Mouse (Mus musculus) heart, postnatal 10 days (tissue): ENCODE measurements around the gene Hif1an. TPM values are rescaled to one million over a fixed set of nuclear protein-coding genes. Genes with fewer than 3 reads are reported as not detected.

Experiments used
- DNase-seq, 2 experiments: peaks; one replicate each; pipeline ENCODE4 v3.0.0; 2021
- intact Hi-C: fragments of 180-260 bp; cut with DNase I; formaldehyde crosslinking; loops from one replicate; pipeline ENCODE4 v1.15.1; 2025
- total RNA-seq, 2 experiments: library from RNA; stranded (reverse); gene quantifications; 2 replicates each; pipeline ENCODE4 v1.2.3; 2021

Hif1an gene
- total RNA-seq = 10 to 100 TPM; 45.6 to 54.0 TPM

DNA sequence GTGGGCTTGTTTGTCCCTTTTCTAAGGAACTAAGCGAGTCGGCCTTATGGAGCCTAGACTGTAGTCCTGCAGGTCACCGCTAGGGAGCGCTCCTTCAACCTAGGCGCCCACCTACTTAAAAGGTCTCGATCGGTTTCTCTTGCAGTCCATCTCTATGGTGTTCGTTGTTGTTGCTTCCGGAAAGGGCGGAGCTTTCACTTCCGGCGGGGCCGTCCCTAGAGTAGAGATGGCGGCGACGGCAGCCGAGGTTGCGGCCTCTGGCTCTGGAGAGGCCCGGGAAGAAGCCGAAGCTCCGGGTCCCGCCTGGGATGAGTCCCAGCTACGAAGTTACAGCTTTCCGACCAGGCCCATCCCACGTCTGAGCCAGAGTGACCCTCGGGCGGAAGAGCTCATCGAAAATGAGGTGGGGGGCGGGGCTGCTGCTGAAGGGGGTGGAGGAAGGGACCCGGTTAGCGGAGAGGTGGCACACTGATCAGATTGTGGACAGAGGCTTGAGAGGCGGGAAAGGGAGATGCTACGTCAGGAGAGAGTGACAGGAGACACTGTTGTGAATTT lies at the start of gene Hif1an:
Gene Hif1an (plus strand): TSS at position 199 of the 555 bp plus-strand sequence.
- intact Hi-C loops = no loop called here
- peak; percentile 96 to 97 for DNase-seq

DNA sequence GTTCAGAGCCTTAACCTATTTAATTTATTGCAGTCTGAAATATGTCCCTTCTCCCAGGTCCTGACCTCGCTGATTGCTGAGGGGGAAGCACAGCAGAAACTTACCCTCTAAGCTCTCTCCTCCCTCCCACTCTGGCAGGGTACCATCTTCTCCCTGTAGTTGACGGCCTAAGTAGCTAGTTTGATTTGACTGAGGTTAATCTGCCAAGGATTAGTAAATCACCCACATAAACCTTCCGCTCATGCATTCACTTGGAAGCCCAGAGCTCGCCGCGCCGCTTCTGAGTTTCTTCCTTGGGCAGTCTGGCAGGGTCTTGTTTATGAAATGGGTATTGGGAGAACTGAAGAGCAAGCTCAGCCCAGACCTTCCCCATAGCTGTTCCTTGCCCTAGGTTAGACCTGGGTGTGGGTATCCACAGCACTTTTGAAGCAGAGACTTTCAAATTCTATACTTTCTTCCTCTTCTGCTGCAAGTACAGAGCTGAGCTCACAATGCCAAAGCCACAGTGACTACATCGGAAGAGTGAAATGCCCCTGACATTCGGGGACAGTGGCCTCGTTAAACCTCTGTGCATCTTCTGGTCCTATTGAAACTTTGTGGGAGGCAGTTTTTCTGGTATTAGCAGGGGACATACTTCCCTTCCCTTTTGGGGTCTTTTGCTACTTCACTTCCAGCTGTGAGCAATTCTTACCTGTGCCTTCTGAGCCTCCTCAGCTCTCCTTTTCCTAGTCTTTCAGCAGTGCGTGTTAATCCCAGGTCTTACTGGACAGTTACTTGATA lies 49.4 kb upstream of the Hif1an start:
- no peak for DNase-seq
- intact Hi-C loops = no loop called here

DNA sequence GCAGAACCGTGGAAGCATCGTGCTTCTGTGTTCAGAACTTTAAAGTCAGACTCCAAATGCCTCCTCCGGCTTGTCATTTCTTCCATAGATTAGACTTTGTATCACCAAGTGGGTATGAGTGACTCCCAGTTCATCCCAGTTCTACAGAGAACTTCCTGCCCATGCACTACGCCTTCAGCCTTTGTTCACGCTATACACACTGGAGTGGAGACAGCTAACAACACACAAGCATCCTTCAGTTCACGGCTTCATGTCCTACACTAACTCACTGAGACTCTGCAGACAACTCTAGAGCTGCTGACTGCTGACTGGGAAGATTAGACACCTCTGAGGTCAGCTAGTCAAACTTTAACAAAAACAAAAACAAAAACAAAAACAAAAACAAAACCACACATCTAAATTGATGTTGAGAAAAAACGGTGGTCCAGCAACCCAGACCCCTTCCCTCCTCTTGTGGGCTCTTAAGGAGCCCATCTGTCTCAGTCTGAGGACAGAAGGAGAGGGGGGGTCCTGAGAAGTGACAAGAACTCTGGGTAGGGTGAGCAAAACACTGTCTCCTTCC lies 48.6 kb upstream of the Hif1an start:
- DNase-seq = no peak
- intact Hi-C loops = no loop called here

DNA sequence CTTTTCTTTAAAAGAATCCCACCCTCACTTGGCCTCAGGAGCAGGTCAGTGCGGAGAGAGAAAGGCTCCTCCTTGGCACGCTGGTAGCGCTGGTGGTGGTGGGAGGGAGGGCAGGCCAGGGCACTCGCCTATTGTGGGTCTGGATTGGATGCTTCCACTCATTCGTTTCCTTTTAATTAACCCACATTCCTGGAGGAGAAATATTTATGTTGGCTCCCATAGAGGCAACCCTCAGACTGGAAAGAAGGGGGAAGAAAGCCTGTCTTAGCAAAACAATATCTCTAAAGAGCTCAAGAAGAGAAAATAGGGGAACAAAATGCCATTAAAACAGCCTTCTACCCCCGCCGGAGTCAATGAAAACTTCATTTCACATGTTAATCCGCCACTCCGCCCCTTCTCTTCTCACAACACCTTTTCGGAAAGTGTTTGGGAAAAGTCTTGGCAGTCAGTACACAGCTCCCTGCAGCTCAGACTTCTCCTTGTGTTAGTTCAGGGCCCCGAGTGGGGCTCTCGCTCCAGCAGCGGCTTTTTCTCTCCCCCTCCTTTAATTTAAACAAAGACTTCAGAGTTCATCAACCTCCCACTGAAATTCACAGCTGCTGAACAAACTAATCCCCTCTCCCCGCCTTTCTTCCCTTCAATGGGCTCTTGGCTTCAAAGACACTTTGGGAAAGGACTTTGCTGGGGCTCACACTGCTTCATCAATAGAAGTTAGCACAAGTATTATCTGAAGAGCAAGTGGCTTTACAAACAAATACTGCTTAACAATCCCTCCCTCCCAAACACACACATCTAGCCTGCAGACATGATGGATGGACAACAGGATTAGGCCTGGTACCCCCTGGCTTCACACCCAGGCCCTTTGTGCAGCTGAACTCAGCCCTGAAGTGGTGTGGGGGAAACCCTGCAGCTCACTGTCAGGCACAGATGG lies 47.9 kb upstream of the Hif1an start:
- no peak for DNase-seq
- intact Hi-C loops = no loop called here

DNA sequence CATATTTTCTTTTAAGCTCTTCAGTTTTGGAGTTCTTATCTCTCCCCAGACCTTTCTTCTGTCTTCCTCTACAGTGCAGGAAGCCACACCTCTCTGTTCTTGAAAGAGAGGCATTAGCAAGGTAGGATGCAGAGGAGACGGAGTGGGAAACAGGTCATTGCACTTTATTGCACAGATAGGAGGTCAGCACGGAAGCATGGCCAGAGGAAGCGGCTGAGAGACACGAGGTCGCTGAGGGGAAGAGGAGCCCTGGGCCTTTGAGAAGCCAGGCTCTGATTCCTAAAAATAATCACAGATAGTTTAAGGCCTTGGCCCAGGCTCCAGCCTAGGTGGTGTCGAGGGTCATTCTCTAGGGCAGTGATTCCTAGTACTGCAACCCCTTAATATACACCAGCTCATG lies 46.9 kb upstream of the Hif1an start:
- DNase-seq = no peak
- intact Hi-C loops = no loop called here

DNA sequence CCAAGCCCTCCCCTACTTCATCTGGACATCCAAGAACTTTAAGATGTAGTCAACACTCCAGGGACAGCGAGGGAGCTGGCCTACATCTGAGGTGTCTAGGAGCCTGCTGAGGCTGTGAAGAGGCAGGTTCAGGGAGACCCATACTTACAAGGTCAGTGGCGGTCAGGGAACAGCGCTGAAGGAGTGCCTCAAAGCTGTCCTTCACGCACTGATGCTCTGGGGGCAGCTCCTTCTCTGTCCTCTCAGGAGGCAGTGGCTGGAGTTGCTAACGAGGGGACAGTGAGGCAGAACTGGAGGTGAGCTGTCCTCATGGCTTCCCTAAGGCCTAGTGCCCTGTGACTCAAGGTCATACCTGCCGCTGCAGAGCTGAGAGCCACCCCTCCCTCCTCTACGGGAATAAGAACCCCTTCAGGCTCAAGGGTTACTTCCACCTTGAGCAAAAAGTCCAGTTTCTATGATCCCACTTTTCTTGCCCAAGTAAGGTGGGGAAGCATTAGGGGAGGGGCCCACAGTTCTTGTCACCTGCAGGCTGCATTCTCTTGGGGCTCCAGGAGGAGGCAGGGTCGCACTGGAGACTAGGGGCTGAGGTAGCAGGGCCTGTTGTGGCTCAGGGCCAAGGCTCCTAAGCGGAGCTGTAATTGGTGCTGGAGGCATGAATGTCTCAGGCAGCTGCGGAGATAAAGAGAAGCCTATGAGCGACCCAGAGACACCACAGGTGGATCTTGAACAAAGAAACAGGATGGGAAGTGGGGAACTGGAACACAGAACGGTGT lies 44.5 kb upstream of the Hif1an start:
- DNase-seq = no peak
- intact Hi-C loops = no loop called here

DNA sequence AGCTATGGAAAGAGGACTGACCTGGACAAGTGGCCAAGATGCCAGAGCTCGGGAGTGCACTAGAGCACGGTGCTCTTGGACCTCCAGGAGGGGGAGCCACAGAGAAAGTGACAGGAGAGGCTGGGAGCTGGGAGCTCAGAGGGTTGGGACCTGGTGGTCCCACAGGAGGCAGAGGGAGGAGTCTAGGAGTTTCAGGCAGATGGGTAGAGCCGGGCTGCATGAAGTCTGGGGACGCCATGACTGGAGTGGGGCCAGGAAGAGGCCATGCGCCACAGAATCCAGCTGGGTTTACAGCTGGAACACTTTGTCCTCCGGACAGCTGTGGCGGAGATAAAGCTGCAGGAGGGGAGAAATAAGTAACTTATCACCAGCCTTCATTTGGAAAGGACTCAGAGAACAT lies 43.5 kb upstream of the Hif1an start:
- intact Hi-C loops = no loop called here

DNA sequence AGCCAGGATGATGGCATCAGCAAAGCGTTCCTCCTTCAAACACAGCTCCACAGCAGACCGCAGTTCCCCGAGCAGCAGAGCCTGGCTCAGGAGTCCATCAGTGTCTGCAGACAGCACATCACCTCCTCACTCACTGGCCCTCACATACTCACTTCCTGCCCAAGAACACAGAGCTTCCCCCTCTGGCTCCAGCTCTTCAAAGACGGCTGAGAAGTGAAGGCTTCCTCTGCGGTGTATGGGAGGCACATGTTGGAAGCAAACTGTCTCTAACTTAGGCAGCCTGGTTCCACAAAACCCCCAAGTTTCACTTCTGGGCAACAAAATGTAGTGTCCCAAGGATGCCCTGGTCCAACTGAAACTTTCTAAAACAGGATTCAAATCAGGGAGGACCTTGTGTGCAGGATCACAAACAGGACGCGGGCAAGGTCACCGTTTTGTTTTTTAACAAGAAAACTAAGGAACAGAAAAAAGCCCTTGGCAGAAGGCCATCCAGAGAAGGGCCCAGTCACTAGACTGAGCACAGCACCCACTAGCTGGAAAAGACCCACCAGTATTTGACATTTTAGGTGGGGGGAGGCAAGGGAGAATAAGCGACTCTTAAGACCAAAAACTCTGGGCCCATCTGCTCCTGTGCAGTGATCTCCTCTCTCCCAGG lies 37.0 kb upstream of the Hif1an start:
- intact Hi-C loops = no loop called here

More for the DNA sequence above, 43.5 kb upstream of the Hif1an start:
- DNase-seq = peak; percentile 77 to 80

DNA sequence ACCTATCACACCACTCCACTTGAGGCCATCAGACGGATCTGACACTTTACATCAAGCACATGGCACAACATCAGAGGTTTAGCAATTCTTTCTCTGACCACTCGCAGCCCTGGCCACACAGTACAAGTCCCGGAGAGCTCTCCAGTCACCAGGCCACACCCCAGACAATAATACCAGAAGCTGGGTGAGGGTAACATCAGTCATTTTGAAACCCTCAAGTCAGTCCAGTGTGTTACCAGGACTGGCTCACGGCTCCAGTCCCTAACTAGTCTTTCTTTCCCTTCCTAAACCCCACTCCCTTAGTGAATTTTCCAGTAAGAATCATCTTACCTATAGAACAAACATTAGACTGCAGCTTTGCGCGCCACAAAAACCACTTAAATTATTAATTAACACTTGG lies 32.6 kb upstream of the Hif1an start:
- no peak for DNase-seq
- intact Hi-C loops = loop anchor here (5.0 kb wide), 1 partner anchor 53 kb away; no protein-coding TSS in a partner anchor

More for the DNA sequence above, 37.0 kb upstream of the Hif1an start:
- DNase-seq = no peak

DNA sequence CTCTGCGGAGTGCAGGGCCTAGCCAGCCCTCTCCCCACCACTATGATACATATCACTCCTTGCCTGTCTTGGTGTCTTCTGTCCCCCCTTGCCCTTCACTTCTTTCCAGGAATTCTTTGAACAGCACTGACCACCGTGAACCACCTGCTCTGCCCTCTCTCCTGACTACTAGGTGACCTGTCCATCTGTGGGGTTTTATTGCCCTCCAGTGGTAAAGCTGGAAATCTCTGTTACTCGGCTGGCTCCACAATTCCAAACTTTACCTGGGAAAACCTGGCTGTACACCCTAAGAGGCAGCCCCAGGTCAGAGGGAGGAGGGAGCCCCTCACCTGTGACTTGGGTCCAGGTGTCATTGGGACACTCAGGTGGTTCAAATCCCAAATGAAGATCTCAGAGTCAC lies 27.3 kb upstream of the Hif1an start:
- intact Hi-C loops = loop anchor here (5.0 kb wide), 1 partner anchor 163 kb away; no protein-coding TSS in a partner anchor
- DNase-seq = peak in 1 of 2 experiments; percentile 32

DNA sequence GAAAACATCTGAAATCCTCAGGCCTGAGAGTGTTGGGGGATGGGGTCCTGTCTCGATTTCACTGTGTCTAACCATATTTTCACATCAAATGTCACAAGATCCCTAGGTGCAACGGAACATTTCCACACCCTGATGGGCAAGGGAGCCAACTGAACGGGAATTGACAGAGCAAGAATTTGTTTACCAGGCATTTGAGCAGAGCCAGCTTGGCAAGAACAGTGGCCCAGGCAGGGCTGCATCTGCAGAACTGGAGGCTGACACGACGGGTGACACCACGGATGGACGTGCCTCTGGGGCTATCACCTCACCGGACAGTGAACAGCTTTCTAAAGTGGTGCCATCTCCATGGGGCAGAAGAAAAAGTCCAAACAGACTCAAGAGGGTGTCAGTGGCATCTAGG lies 25.2 kb upstream of the Hif1an start:
- DNase-seq = no peak
- intact Hi-C loops = loop anchor here (5.0 kb wide), 1 partner anchor 165 kb away; no protein-coding TSS in a partner anchor

DNA sequence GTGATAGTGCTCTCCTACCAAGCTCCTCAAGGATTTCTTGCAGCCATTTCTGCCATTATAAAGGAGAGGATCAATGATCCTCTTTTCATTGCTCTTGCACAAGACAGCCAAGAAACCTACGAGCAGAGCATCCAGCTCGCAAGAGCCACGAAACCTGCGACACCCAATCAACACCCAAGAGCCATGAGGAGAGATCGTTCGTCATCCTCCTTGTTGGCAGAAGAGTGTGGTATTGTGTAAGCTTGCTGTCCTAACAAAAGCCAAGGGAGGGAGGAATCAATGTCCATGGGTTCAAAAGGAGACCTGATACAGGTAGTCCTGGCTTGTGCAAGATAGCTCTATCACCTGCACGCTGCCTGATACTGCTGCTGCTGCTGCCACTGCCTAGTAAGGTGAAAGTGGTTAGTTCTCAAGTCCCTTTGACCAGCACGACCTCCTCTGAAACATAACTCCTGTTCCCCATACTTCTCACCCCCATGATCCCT lies 19.9 kb upstream of the Hif1an start:
- DNase-seq = no peak
- intact Hi-C loops = loop anchor here (5.0 kb wide), 1 partner anchor 70 kb away; no protein-coding TSS in a partner anchor

DNA sequence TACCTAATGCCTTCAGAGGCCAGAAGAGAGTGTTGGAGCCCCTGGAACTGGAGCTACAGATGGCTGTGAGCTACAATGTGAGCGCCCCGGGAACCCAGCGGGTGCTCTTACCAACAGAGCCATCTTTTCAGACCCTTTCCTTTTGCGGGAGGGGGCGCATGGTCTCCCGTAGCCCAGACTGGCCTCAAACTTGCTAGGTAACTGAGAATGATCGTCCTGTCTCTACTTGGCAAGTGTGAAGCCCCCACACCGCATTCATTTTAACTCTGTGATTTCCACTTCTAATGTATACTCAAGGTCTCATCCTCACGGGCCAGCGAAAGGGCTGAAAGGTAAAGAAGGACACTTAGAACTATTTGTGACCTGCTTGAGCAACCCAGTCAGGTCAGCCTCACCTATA lies 18.3 kb upstream of the Hif1an start:
- DNase-seq = no peak
- intact Hi-C loops = loop anchor here (5.0 kb wide), 1 partner anchor 72 kb away; no protein-coding TSS in a partner anchor

DNA sequence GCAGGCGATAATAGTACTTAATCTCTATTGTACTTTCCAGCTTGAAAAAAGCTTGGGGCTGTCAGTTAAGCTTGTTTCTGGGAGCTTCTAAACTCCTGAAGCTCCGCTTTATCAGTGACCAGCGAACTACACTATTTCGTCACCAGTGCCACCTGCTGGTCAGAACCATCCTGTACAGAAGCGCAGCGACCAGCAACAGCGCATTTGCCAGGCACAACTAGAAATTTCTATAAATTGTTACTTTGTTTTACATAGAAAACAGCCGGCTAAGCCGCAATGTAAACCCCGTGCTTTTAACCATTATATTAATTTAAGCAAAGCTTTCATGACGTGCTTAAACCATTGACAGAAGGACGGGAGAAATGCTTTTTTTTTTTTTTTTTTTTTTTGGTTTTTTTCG lies 17.9 kb upstream of the Hif1an start:
- intact Hi-C loops = loop anchor here (5.0 kb wide), 1 partner anchor 72 kb away; no protein-coding TSS in a partner anchor
- peak; percentile 83 to 86 for DNase-seq

DNA sequence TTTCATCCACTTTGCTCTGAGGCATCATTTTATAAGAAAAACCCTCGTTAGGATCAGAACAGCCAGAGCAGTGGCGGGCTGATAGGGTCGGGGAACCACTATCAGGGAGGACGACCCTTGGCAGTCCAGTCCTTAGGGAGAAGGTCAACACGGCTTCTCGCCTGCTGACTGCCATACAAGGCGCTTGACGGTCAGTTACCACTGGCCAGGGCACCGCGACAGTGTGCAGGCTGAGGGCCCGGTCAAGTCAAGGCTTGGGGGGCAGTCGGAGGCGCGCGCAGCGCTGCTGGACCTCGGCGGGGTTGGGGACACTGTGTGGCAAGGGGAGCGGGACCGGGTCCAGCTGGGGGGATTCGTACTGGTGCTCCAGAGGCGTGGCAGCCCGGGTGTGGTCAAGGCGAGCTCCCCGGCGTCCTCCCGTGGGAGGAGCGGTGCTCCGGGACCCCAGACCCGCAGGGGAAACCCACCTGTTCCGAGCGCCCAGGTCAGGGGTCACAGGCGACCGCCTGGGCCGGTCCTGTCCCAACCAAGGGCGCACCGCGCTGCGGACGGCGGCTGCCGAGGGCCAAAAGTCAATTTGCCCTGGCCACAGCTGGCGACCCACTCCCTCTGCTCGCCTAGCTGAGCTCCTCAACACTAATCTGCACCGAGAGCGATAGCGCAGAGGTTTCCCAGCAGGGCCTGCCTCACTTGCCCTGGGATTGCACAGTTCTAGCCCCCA lies 17.2 kb upstream of the Hif1an start, which contains the start of gene Sec31b:
Gene Sec31b (minus strand): TSS at position 544 of the 721 bp plus-strand sequence.
- intact Hi-C loops = no loop called here
- DNase-seq = peak; percentile 63 to 71

DNA sequence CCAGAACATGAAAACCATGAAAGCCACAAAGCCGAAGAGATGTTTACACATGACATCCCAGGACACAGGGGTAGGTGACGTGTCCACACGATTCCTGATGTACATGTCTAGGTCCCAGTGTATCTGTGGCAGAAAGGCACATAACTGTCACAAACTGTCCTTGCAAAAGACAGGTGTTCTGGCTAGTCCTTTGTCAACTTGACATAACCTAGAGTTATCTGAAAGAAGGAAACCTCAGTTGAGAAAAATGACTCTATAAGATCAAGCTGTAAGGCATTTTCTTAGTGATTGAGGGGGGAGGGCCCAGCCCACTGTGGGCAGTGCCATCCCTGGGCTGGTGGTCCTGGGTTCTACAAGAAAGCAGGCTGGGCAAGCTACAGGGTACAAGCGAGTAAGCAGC lies 9.9 kb upstream of the Hif1an start, which contains the start of gene Gm20538:
Gene Gm20538 (minus strand): TSS at position 101 of the 400 bp plus-strand sequence.
- no peak for DNase-seq
- intact Hi-C loops = no loop called here

DNA sequence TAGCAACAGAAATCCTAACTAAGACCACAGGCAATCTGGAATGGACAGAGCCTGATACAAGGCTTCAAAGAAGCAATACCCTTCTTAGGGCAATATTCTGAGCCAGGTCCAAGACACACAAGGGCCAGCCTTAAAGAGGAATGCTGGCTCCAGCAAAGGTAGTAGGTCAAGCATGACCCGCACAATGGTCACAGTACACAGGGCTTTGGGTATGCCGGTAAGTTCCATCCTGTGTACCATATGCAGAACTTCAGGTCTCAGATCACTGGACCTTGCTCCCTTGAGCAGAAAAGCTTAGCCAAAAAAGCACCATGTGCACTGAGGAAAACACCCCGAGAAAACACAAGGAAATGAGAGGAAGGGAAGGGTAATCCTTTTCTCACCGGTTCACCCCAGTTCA lies 9.4 kb upstream of the Hif1an start:
- no peak for DNase-seq
- intact Hi-C loops = no loop called here

DNA sequence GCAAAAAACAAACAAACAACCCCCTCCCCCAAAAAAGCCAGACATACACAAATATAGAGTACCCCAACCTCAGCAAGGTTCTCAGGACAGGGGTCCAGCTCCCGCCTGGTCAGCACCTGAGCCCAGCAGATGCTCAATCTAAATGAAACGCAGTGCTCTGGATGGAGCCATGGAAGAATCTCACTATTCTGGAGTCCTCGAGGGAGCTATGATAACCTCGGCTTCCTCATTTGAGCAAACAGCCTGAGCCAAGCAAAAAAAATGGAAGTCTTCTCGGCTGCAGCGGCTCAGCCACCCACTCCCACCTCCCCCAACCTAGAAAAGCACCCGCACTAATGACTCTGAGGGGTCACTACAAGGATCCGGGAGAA lies 8.2 kb upstream of the Hif1an start:
- no peak for DNase-seq
- intact Hi-C loops = no loop called here
